Mouse (Mus musculus) intestine, embryonic 15.5 days (tissue): Measurements from ENCODE around the gene Pogz. TPM values are rescaled to one million over a fixed set of nuclear protein-coding genes. Genes with fewer than 3 reads are reported as not detected.

Experiments used
- ATAC-seq: fragments of 200-750 bp; cut with Nextera tagmentation; 2 replicates; pipeline ENCODE4 v1.8.0; 2017; ENCODE audit warnings: moderate TSS enrichment, moderate library complexity
- H3K27ac ChIP-seq: fragments of 300-500 bp; sonication (generic); 2 replicates; pipeline ENCODE4 v1.5.1; 2015; ENCODE audit warnings: mild to moderate bottlenecking, inconsistent platforms
- H3K27me3 ChIP-seq: fragments of 300-500 bp; sonication (generic); replicated peaks from 2 replicates; pipeline ENCODE4 v1.6.1; 2015; ENCODE audit warnings: inconsistent platforms
- H3K36me3 ChIP-seq: fragments of 300-500 bp; sonication (generic); 2 replicates; pipeline ENCODE4 v1.6.1; 2015; ENCODE audit warnings: inconsistent platforms
- H3K4me1 ChIP-seq: fragments of 300-500 bp; sonication (generic); replicated peaks from 2 replicates; pipeline ENCODE4 v1.6.1; 2015; ENCODE audit warnings: inconsistent platforms
- H3K4me2 ChIP-seq: fragments of 300-500 bp; sonication (generic); replicated peaks from 2 replicates; pipeline ENCODE4 v1.6.1; 2015; ENCODE audit warnings: mild to moderate bottlenecking, inconsistent platforms
- H3K4me3 ChIP-seq: fragments of 300-500 bp; sonication (generic); replicated peaks from 2 replicates; pipeline ENCODE4 v1.5.1; 2015; ENCODE audit warnings: inconsistent platforms
- H3K9ac ChIP-seq: fragments of 300-500 bp; sonication (generic); 2 replicates; pipeline ENCODE4 v1.6.1; 2015; ENCODE audit warnings: inconsistent platforms
- H3K9me3 ChIP-seq: fragments of 300-500 bp; sonication (generic); 2 replicates; pipeline ENCODE4 v1.6.1; 2016; ENCODE audit warnings: inconsistent platforms
- WGBS: fragments of 180-500 bp; shearing (Covaris S2); methylation state at CpG from one replicate; pipeline ENCODE4 v1.1.7; 2015; 5-methylcytosine and 5-hydroxymethylcytosine counted together
- polyA plus RNA-seq: library from polyadenylated mRNA; unstranded; fragments of >200 nt; fragmentation: Nextera tagmentation; extraction: Ambion mirVana; gene quantifications from 2 replicates; pipeline ENCODE4 v1.2.1, GENCODE M21; 2015

Pogz gene
- polyA plus RNA-seq, 1 experiment from 2014 or later = 12.2 TPM

DNA sequence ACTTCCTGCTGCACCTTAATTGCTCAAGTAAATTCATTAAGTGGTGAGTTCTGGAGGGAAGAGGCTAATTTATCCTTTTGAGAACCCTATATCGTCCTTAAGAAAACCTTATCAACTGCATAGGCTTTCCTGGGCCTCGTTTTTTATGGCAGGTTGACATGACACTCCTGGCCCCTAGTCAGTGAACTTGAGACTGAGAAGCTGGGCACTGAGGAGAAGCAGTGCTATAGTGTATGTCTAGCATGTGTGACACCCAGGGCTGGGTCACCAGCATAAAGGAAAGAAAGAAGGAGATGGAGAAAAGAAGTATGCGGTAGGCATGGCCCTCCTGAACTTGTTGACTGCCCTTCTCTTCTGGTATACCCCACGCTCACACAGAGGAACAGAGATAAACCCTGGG is 23.3 kb upstream of the Pogz start:
- Histone ChIP-seq H3K27me3 (no peaks in the 10 kb centered on the region), H3K9ac (no peak overlapping the region), H3K27ac (no peak overlapping the region), H3K36me3 (no peaks in the 10 kb centered on the region), H3K9me3 (no peaks in the 10 kb centered on the region), H3K4me1 (0 out of 2 replicates have a peak, but pooled peaks cover 3% of the 10 kb centered on the region), H3K4me2 (no peak overlapping the region), H3K4me3 (no peak overlapping the region)
- ATAC-seq = peak; percentile 65; the same call in 1 of the 2 replicates
- WGBS = 66% methylated on average over 4 of the region's 4 CpGs

DNA sequence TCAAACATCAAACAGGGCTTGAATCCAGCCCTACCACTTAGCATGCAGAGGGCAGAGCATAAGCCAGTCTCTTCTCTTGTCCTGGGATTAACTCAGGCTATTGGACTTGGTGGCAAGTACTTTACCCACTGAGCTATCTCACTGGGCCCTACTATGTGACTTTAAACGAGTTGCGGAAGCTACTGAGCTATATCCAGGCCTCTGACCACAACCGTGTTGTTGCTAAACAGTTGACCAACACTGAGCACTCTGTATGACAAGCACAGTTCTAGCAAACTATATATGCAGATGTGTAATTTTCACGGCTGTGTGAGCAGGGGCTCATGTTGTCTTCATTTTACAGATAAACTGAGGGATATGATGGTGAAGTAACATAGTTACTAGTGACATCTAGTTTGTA is 22.7 kb upstream of the Pogz start:
- Histone ChIP-seq H3K4me3 (no peak overlapping the region), H3K27me3 (no peaks in the 10 kb centered on the region), H3K9ac (no peak overlapping the region), H3K4me1 (0 out of 2 replicates have a peak, but pooled peaks cover 3% of the 10 kb centered on the region), H3K4me2 (no peak overlapping the region), H3K36me3 (no peaks in the 10 kb centered on the region), H3K27ac (no peak overlapping the region), H3K9me3 (no peaks in the 10 kb centered on the region)
- ATAC-seq = no peak
- 83% methylated on average over 4 of the region's 4 CpGs for WGBS

DNA sequence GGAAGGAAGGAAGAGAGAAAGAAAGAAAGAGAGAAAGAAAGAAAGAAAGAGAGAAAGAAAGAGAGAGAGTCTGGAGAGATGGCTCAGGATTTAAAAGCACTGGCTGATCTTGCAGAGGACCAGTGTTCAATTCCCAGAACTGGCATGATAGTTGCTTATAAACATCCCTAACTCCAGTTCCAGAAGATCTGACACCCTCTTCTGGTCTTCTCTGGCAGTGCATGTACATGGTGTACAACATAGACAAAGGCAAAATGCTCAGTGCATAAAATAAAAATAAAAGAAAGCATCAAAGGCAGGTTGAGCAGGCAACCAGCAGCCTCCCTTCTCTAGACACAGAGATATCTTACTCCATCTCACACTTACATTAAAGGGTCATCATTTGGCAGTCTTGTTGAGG is 21.8 kb upstream of the Pogz start:
- Histone ChIP-seq H3K4me1 (0 out of 2 replicates have a peak, but pooled peaks cover 3% of the 10 kb centered on the region), H3K9me3 (no peaks in the 10 kb centered on the region), H3K36me3 (no peaks in the 10 kb centered on the region), H3K4me2 (no peak overlapping the region), H3K9ac (no peak overlapping the region), H3K4me3 (no peak overlapping the region), H3K27me3 (no peaks in the 10 kb centered on the region), H3K27ac (no peak overlapping the region)
- ATAC-seq = no peak

DNA sequence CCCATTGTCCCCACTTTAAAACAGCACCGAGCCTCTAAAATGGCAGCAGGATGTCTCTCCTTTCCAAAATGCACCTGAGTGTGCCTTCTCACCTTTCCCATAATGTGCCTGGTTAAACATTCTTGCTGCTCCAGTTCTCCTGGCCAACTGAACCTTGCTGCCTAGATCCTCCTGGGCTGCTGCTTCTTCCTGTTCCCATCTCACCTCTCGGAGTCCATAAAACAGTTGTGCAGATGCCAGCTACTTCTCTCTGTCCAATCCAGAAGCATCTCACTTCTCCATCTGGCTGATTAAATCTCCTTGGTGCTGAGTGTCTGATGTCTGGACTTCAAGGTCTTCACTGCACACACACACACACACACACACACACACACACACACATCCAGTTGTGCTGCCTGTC is 19.6 kb upstream of the Pogz start:
- no peak overlapping the region for H3K4me3 ChIP-seq
- ATAC-seq = no peak
- H3K4me2 ChIP-seq = no peak overlapping the region
- H3K9me3 ChIP-seq = no peaks in the 10 kb centered on the region
- no peaks in the 10 kb centered on the region for H3K36me3 ChIP-seq
- H3K9ac ChIP-seq = no peak overlapping the region
- 0 out of 2 replicates have a peak, but pooled peaks cover 3% of the 10 kb centered on the region for H3K4me1 ChIP-seq
- WGBS = 84% methylated on average over 2 of the region's 2 CpGs
- H3K27ac ChIP-seq = no peak overlapping the region
- no peaks in the 10 kb centered on the region for H3K27me3 ChIP-seq

DNA sequence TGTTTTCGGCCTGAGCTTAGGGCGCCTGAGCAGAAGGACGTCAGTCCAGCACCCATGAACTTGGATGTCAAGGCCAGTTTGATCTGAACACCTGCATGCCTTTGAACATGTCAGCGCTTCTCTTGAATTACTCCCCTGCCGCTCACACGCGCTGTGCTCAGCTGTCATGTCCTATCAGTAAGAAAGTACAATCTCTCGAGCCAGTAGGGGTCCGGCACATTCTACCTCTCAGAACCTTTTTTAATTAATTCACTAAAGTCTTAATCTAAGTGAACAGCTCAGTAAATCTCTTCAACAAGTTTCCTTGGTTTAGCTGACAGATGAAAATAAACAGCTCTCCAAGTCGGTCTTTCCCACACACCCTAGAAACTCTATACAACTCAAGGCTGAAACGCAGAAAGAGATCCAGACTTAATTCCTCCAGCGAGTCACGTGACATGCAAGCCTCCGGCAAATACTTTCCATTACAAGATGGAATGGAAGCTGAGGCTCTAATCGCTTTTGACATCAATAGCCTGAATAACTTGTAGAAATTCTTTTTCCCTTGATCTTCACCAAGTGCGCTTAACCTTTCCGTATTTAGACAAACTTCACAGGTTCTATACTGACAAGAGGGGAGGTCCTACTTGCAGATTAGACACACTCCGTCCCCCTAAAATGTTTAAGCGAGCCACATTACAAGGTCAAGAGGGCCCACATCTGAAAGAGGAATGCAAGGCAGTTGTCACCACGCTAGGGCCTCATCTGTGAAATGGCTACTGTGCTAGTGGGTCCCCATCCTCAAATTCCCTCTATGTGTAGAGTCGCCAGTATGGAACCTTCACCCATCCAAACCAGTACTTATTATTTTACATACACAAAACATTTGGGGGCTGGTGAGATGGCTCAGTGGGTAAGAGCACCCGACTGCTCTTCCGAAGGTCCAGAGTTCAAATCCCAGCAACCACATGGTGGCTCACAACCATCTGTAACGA is 17.6 kb upstream of the Pogz start:
- Histone ChIP-seq H3K4me1 (no peaks in the 10 kb centered on the region), H3K9ac (no peak overlapping the region), H3K4me2 (no peak overlapping the region), H3K9me3 (no peaks in the 10 kb centered on the region), H3K4me3 (no peak overlapping the region), H3K27me3 (no peaks in the 10 kb centered on the region), H3K27ac (no peak overlapping the region), H3K36me3 (no peaks in the 10 kb centered on the region)
- WGBS = 68% methylated on average over 24 of the region's 24 CpGs
- ATAC-seq = no peak

DNA sequence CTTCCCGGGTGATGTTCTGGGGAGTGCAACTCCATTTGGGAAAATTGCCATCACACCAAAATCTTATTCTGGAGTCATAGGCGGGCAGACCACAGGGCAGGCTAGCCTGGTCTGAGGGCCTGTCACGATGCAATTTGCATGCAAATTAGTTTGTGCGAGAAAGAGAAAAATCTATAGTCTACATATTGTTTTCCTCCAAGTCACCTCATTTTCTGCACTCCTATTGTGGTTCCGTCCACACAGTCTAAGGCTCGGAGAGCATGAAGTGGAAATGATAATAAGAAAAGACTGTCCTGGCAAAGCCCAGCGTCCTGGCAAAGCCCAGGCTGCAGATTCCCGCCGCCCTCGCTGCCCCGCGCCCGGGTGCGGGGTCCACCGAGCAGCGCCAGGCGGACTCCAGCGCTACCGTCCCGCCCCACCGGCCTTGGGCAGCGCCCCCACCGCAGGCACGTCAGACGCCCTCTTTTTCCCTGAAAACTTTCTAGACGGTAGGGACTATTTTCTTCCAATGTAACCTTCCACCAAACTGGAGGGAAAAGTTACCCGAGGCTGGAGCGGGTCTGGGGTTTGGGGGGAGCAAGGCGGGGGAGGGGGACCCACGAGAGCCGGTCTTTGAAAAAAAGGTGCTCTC is 16.2 kb upstream of the Pogz start:
- 2% methylated on average over 31 of the region's 31 CpGs for WGBS
- H3K4me2 ChIP-seq = peak overlapping the region; percentile 80
- H3K9ac ChIP-seq = peak overlapping the region; percentile 97
- H3K9me3 ChIP-seq = no peaks in the 10 kb centered on the region
- peak overlapping the region; percentile 87 for H3K27ac ChIP-seq
- no peaks in the 10 kb centered on the region for H3K27me3 ChIP-seq
- no peaks in the 10 kb centered on the region for H3K4me1 ChIP-seq
- no peaks in the 10 kb centered on the region for H3K36me3 ChIP-seq
- peak; percentile 75 for ATAC-seq
- peak overlapping the region; percentile 66 for H3K4me3 ChIP-seq

DNA sequence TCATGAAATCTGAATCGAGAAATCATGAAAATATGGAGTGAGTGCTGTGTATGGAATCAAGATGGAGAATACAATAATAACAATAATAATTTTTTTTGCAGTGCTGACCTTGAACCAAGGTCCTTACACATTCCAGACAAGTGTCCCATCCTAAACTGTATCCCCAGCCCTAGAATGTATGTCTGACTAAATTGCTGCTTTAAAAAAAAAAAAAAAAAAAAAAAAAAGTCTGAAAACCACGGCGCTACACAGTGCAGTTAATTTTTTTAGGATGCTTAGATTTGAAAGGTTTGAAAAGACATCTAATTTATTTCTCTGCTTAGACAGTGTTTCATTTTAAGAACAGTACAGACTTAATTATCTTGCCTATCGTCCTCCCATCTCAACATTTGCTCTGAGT is 15.3 kb upstream of the Pogz start:
- peak overlapping the region; percentile 80 for H3K4me2 ChIP-seq
- no peak overlapping the region for H3K4me3 ChIP-seq
- no peak for ATAC-seq
- 67% methylated on average over 4 of the region's 4 CpGs for WGBS
- no peak overlapping the region for H3K27ac ChIP-seq
- no peak overlapping the region for H3K9ac ChIP-seq
- H3K4me1 ChIP-seq = no peaks in the 10 kb centered on the region
- no peaks in the 10 kb centered on the region for H3K27me3 ChIP-seq
- H3K36me3 ChIP-seq = no peaks in the 10 kb centered on the region
- H3K9me3 ChIP-seq = no peaks in the 10 kb centered on the region

DNA sequence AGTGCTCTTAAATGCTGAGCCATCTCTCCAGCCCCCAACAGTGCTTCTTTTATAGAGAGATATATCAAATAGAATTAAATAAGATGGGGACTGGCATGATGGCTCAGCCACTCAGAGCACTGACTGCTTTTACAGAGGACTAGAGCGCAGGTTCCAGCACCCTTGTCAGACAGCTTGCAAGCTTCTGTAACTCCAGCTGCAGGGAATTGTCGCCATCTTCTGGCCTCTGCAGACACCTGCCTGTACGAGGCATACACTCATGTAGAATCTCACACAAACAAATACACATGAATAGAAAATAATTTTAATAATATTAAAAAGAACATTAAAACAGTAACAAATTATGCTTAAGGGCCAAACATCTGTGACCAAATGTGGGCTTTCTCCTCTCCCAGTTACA is 13.3 kb upstream of the Pogz start:
- 80% methylated on average over 3 of the region's 3 CpGs for WGBS
- Histone ChIP-seq H3K4me3 (no peak overlapping the region), H3K9me3 (no peaks in the 10 kb centered on the region), H3K27me3 (no peaks in the 10 kb centered on the region), H3K4me2 (no peak overlapping the region), H3K4me1 (no peaks in the 10 kb centered on the region), H3K27ac (no peak overlapping the region), H3K36me3 (no peaks in the 10 kb centered on the region), H3K9ac (no peak overlapping the region)
- ATAC-seq = no peak

DNA sequence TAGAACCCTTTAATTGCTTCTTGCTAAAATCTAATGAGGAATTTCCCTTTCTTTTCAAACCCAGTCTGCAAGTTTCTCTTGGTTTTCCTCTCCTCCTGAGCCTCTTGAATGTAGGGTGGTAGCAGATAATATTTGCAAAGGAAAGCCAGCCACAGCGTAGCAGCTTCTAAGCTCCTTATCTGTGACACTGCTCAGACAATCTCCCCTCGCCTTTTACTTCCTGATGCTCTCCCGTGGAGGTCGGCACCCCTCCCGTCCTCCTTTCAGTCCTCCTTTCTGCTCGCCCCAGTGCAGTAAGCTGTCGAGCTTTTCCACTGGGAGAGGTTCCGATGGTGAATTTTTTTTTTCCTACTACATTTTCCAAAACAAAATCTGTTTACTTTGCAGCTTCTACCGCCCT is 5.3 kb upstream of the Pogz start:
- Histone ChIP-seq H3K36me3 (no peaks in the 10 kb centered on the region), H3K9me3 (no peaks in the 10 kb centered on the region), H3K4me3 (no peak overlapping the region), H3K27me3 (no peaks in the 10 kb centered on the region), H3K9ac (no peak overlapping the region), H3K4me1 (no peaks in the 10 kb centered on the region), H3K27ac (no peak overlapping the region), H3K4me2 (peak overlapping the region; percentile 25; the same call in 1 of the 2 replicates)
- ATAC-seq = no peak
- 13% methylated on average over 9 of the region's 9 CpGs for WGBS

DNA sequence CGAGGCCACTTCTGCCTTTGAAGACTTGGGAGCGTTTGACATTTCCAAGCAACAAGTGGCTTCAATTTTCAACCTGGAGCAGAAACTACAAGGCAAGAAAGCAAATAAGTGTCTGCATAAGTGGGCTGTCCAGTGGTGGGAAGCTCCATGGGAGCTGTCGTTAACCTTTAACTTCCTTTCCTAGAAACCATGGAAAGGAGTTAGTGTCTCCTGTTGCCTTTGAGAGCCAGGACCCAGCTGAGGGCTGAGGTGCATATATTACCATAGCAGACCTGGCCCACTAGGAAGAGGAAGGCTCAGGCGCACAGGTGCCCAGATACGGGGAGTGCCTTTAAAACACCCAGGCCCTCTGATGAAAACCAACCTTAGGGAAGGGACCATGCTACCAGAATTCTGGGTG is 4.7 kb upstream of the Pogz start:
- no peak overlapping the region for H3K4me3 ChIP-seq
- no peaks in the 10 kb centered on the region for H3K4me1 ChIP-seq
- 66% methylated on average over 5 of the region's 5 CpGs for WGBS
- no peaks in the 10 kb centered on the region for H3K9me3 ChIP-seq
- no peak overlapping the region for H3K9ac ChIP-seq
- ATAC-seq = no peak
- H3K27ac ChIP-seq = no peak overlapping the region
- H3K4me2 ChIP-seq = no peak overlapping the region
- no peaks in the 10 kb centered on the region for H3K27me3 ChIP-seq
- H3K36me3 ChIP-seq = no peaks in the 10 kb centered on the region

DNA sequence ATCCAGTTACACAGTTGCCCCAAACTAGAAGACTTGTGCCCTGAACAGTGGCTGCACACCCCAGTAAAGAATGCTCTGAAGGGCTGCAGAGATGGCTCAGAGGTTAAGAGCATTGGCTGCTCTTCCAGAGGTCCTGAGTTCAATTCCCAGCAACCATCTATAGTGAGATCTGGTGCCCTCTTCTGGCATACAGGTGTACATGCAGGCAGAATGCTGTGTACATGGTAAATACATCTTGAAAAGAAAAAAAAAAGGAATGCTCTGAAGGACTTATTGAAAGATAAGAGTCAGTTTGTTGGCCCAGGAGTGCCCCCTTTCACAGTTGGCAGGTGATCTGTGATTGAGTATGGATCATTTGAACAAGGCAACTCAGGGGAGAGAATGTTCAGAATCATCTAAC is 4.0 kb upstream of the Pogz start:
- ATAC-seq = no peak
- H3K9ac ChIP-seq = no peak overlapping the region
- no peaks in the 10 kb centered on the region for H3K27me3 ChIP-seq
- no peak overlapping the region for H3K27ac ChIP-seq
- H3K9me3 ChIP-seq = no peaks in the 10 kb centered on the region
- no peak overlapping the region for H3K4me3 ChIP-seq
- H3K4me2 ChIP-seq = no peak overlapping the region
- no peaks in the 10 kb centered on the region for H3K4me1 ChIP-seq
- H3K36me3 ChIP-seq = no peaks in the 10 kb centered on the region

DNA sequence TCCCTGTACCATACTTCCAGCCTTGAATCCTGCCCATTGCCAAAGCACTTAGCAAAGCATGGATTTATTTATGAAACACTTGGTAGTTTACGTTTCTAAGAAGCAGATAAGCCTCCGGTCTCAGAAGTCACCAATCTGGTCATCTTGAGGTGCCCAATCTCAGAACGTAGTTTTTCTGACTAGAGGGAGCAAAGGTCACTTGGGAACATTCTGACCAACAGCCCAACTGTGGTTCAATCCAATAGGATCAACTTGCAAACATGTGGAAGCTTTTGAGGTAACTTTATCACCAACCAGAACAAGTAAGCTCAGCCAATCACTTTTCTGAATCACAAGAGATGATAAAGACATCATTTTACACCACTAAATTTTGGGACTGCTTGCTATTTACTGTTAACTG is 2.0 kb upstream of the Pogz start:
- WGBS = 41% methylated on average over 3 of the region's 3 CpGs

More for the DNA sequence above, 2.0 kb upstream of the Pogz start:
- Histone ChIP-seq H3K4me2 (no peak overlapping the region), H3K4me3 (no peak overlapping the region), H3K9me3 (no peaks in the 10 kb centered on the region), H3K27ac (no peak overlapping the region), H3K9ac (no peak overlapping the region), H3K4me1 (peaks cover 3% of the 10 kb centered on the region), H3K36me3 (no peaks in the 10 kb centered on the region), H3K27me3 (no peaks in the 10 kb centered on the region)
- no peak for ATAC-seq
